Mouse (Mus musculus) forebrain, embryonic 16.5 days (tissue): ENCODE data around the gene Tktl1. TPM values are rescaled to one million over a fixed set of nuclear protein-coding genes. Genes with fewer than 3 reads are reported as not detected.

Experiments used
- ATAC-seq: fragments of 200-750 bp; cut with Nextera tagmentation; 2 replicates; pipeline ENCODE4 v1.8.0; 2017; ENCODE audit warnings: mild to moderate bottlenecking, moderate library complexity
- H3K27ac ChIP-seq: fragments of 300-500 bp; sonication (generic); 2 replicates; pipeline ENCODE4 v1.5.1; 2014; ENCODE audit warnings: low read length, control low read depth
- H3K27me3 ChIP-seq: fragments of 300-500 bp; sonication (generic); replicated peaks from 2 replicates; pipeline ENCODE4 v1.6.1; 2014; ENCODE audit warnings: low read length; ENCODE audit not compliant: control insufficient read depth, insufficient read depth
- H3K36me3 ChIP-seq: fragments of 300-500 bp; sonication (generic); 2 replicates; pipeline ENCODE4 v1.6.1; 2014; ENCODE audit not compliant: control insufficient read depth, insufficient read depth
- H3K4me1 ChIP-seq: fragments of 300-500 bp; sonication (generic); replicated peaks from 2 replicates; pipeline ENCODE4 v1.6.1; 2014; ENCODE audit warnings: low read length; ENCODE audit not compliant: control insufficient read depth, insufficient read depth
- H3K4me2 ChIP-seq: fragments of 300-500 bp; sonication (generic); 2 replicates; pipeline ENCODE4 v1.6.1; 2014; ENCODE audit warnings: mild to moderate bottlenecking, low read length, control low read depth
- H3K4me3 ChIP-seq: fragments of 300-500 bp; sonication (generic); replicated peaks from 2 replicates; pipeline ENCODE4 v1.5.1; 2014; ENCODE audit warnings: mild to moderate bottlenecking, low read length, control low read depth
- H3K9ac ChIP-seq: fragments of 300-500 bp; sonication (generic); replicated peaks from 2 replicates; pipeline ENCODE4 v1.6.1; 2014; ENCODE audit warnings: low read depth, low read length, control low read depth
- H3K9me3 ChIP-seq: fragments of 300-500 bp; sonication (generic); 2 replicates; pipeline ENCODE4 v1.6.1; 2016; ENCODE audit warnings: low read length; ENCODE audit not compliant: control insufficient read depth
- WGBS: fragments of 180-500 bp; shearing (Covaris S2); extraction: QIAGEN DNeasy Blood & Tissue Kit; methylation state at CpG from one replicate; pipeline ENCODE4 v1.1.7; 2014; 5-methylcytosine and 5-hydroxymethylcytosine counted together
- polyA plus RNA-seq: library from polyadenylated mRNA; unstranded; fragments of >200 nt; fragmentation: Nextera tagmentation; extraction: Ambion mirVana; gene quantifications from 2 replicates; pipeline ENCODE4 v1.2.1, GENCODE M21; 2015

The Tktl1 gene
- polyA plus RNA-seq, 1 experiment from 2014 or later, result not detected

GRCm38 (mm10) chrX:74243396-74243795 lies 66.3 kb downstream of the Tktl1 start:
- H3K9me3 ChIP-seq, result no peaks in the 10 kb centered on the region
- 0 out of 2 replicates have a peak, but pooled peaks cover 9% of the 10 kb centered on the region for H3K36me3 ChIP-seq
- ATAC-seq, result no peak
- no peak overlapping the region for H3K27ac ChIP-seq
- peaks cover 16% of the 10 kb centered on the region for H3K4me1 ChIP-seq
- H3K9ac ChIP-seq, result no peak overlapping the region
- no peaks in the 10 kb centered on the region for H3K27me3 ChIP-seq
- peak overlapping the region; percentile 76 for H3K4me2 ChIP-seq
- 75% methylated on average over 2 of the region's 2 CpGs for WGBS
- peak overlapping the region; percentile 63 for H3K4me3 ChIP-seq

GRCm38 (mm10) chrX:74243807-74244206 lies 66.7 kb downstream of the Tktl1 start:
- Histone ChIP-seq H3K4me3 (peak overlapping the region; percentile 63), H3K4me1 (peaks cover 16% of the 10 kb centered on the region), H3K9ac (peak overlapping the region; percentile 73; the same call in 1 of the 2 replicates), H3K36me3 (0 out of 2 replicates have a peak, but pooled peaks cover 7% of the 10 kb centered on the region), H3K27ac (no peak overlapping the region; the same call in 1 of the 2 replicates), H3K4me2 (peak overlapping the region; percentile 76), H3K9me3 (no peaks in the 10 kb centered on the region), H3K27me3 (no peaks in the 10 kb centered on the region)
- ATAC-seq, result no peak
- WGBS, result 53% methylated on average over 3 of the region's 3 CpGs

- Histone ChIP-seq H3K4me1 (peaks cover 21% of the 10 kb centered on the region), H3K27ac (peak overlapping the region; percentile 93), H3K4me2 (peak overlapping the region; percentile 76), H3K9me3 (no peaks in the 10 kb centered on the region), H3K36me3 (0 out of 2 replicates have a peak, but pooled peaks cover 5% of the 10 kb centered on the region), H3K9ac (peak overlapping the region; percentile 73), H3K27me3 (no peaks in the 10 kb centered on the region), H3K4me3 (peak overlapping the region; percentile 63)
- WGBS, result 11% methylated on average over 3 of the region's 3 CpGs
- ATAC-seq, result peak; percentile 38
Observed at GRCm38 (mm10) chrX:74244614-74245083, 67.6 kb downstream of the Tktl1 start.

- H3K4me2 ChIP-seq, result peak overlapping the region; percentile 76
- WGBS, result 38% methylated on average over 1 of the region's 1 CpGs
Observed at GRCm38 (mm10) chrX:74245107-74245506, 68.0 kb downstream of the Tktl1 start.

GRCm38 (mm10) chrX:74245687-74246086 lies 68.6 kb downstream of the Tktl1 start:
- Histone ChIP-seq H3K36me3 (0 out of 2 replicates have a peak, but pooled peaks cover 5% of the 10 kb centered on the region), H3K4me2 (peak overlapping the region; percentile 76), H3K27ac (peak overlapping the region; percentile 93), H3K9me3 (no peaks in the 10 kb centered on the region), H3K4me1 (peaks cover 21% of the 10 kb centered on the region), H3K4me3 (peak overlapping the region; percentile 63), H3K9ac (peak overlapping the region; percentile 73), H3K27me3 (no peaks in the 10 kb centered on the region)
- WGBS, result 20% methylated on average over 21 of the region's 21 CpGs
- ATAC-seq, result peak; percentile 45

More at GRCm38 (mm10) chrX:74245107-74245506, 68.0 kb downstream of the Tktl1 start:
- peak overlapping the region; percentile 93 for H3K27ac ChIP-seq
- H3K4me1 ChIP-seq, result peaks cover 21% of the 10 kb centered on the region
- no peaks in the 10 kb centered on the region for H3K9me3 ChIP-seq
- H3K4me3 ChIP-seq, result peak overlapping the region; percentile 63
- 0 out of 2 replicates have a peak, but pooled peaks cover 5% of the 10 kb centered on the region for H3K36me3 ChIP-seq
- H3K27me3 ChIP-seq, result no peaks in the 10 kb centered on the region
- ATAC-seq, result no peak
- peak overlapping the region; percentile 73 for H3K9ac ChIP-seq

- ATAC-seq, result peak; percentile 92
- no peaks in the 10 kb centered on the region for H3K9me3 ChIP-seq
- H3K27ac ChIP-seq, result peak overlapping the region; percentile 93
- peak overlapping the region; percentile 54 for H3K4me2 ChIP-seq
- H3K36me3 ChIP-seq, result 0 out of 2 replicates have a peak, but pooled peaks cover 5% of the 10 kb centered on the region
- H3K27me3 ChIP-seq, result no peaks in the 10 kb centered on the region
- H3K9ac ChIP-seq, result peak overlapping the region; percentile 73
- WGBS, result 17% methylated on average over 35 of the region's 38 CpGs
- H3K4me3 ChIP-seq, result peak overlapping the region; percentile 63
- H3K4me1 ChIP-seq, result peaks cover 21% of the 10 kb centered on the region
Observed at GRCm38 (mm10) chrX:74246213-74246681, 69.2 kb downstream of the Tktl1 start.

- WGBS, result 28% methylated on average over 15 of the region's 15 CpGs
- H3K36me3 ChIP-seq, result 0 out of 2 replicates have a peak, but pooled peaks cover 5% of the 10 kb centered on the region
- H3K27ac ChIP-seq, result peak overlapping the region; percentile 93
- no peaks in the 10 kb centered on the region for H3K9me3 ChIP-seq
- no peaks in the 10 kb centered on the region for H3K27me3 ChIP-seq
- H3K9ac ChIP-seq, result peak overlapping the region; percentile 54
- peak; percentile 14; the same call in 1 of the 2 replicates for ATAC-seq
- peak overlapping the region; percentile 63 for H3K4me3 ChIP-seq
- peak overlapping the region; percentile 54 for H3K4me2 ChIP-seq
- H3K4me1 ChIP-seq, result peaks cover 21% of the 10 kb centered on the region
Observed at GRCm38 (mm10) chrX:74246693-74247092, 69.6 kb downstream of the Tktl1 start.

GRCm38 (mm10) chrX:74248651-74249050 lies 71.6 kb downstream of the Tktl1 start:
- H3K4me2 ChIP-seq, result peak overlapping the region; percentile 54; the same call in 1 of the 2 replicates
- H3K36me3 ChIP-seq, result no peaks in the 10 kb centered on the region
- no peaks in the 10 kb centered on the region for H3K27me3 ChIP-seq
- H3K9me3 ChIP-seq, result no peaks in the 10 kb centered on the region
- no peak for ATAC-seq
- no peak overlapping the region for H3K4me3 ChIP-seq
- H3K4me1 ChIP-seq, result peaks cover 9% of the 10 kb centered on the region
- no peak overlapping the region for H3K27ac ChIP-seq
- no peak overlapping the region for H3K9ac ChIP-seq
- WGBS, result 27% methylated on average over 3 of the region's 3 CpGs

- 22% methylated on average over 38 of the region's 38 CpGs for WGBS
- H3K27ac ChIP-seq, result no peak within 1 kb of the TSS
- no peak for ATAC-seq
Observed at GRCm38 (mm10) chrX:74249615-74250014, 72.6 kb downstream of the Tktl1 start, which contains the start of gene Flna. Gene Flna, minus strand, starts transcription at chrX:74249820.

More at GRCm38 (mm10) chrX:74249615-74250014, 72.6 kb downstream of the Tktl1 start, which contains the start of gene Flna:
- no peaks in the 10 kb centered on the region for H3K36me3 ChIP-seq
- H3K4me2 ChIP-seq, result peak within 1 kb of the TSS; percentile 54
- peak within 1 kb of the TSS; percentile 48 for H3K4me3 ChIP-seq
- H3K4me1 ChIP-seq, result peaks cover 5% of the 10 kb centered on the region; the same call in 1 of the 2 replicates
- no peaks in the 10 kb centered on the region for H3K9me3 ChIP-seq
- peak within 1 kb of the TSS; percentile 66 for H3K9ac ChIP-seq
- no peaks in the 10 kb centered on the region for H3K27me3 ChIP-seq
